Mouse (Mus musculus) kidney, postnatal 14 days (tissue): ENCODE measurements around the gene Tmeff2.

Source experiments
- DNase-seq: peaks from one replicate; pipeline ENCODE4 v3.0.0; 2022; ENCODE audit warnings: mixed read lengths

The Tmeff2 gene

GRCm38 (mm10) chr1:50981151-50981828, 80.8 kb downstream of the Tmeff2 start:
- no peak for DNase-seq

GRCm38 (mm10) chr1:50990661-50991060, 90.2 kb downstream of the Tmeff2 start:
- no peak for DNase-seq

GRCm38 (mm10) chr1:50994505-50994904, 94.1 kb downstream of the Tmeff2 start:
- no peak for DNase-seq

- no peak for DNase-seq
These were observed 99.3 kb downstream of the Tmeff2 start for GRCm38 (mm10) chr1:50999793-51000192.

- DNase-seq, result no peak
These were observed 107.9 kb downstream of the Tmeff2 start for GRCm38 (mm10) chr1:51008344-51008743.

DNA sequence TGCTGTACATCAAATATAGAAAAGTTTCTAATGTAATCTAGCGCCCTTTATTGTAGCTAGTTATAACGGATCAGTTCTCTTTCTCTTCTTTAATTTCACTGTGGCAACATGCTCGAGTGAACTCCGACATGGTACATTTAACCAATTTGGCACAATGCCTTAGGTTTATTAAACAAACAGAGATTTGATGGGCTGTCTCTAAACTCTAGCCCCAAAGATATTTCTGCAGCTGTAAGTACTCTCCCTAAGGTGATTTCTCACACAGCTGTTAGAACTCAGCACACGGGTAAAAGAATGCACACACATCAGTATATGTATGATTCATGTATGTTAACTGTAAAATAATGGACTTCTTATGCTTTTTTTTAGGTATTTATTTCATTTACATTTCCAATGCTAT, 139.8 kb downstream of the Tmeff2 start:
- no peak for DNase-seq

DNA sequence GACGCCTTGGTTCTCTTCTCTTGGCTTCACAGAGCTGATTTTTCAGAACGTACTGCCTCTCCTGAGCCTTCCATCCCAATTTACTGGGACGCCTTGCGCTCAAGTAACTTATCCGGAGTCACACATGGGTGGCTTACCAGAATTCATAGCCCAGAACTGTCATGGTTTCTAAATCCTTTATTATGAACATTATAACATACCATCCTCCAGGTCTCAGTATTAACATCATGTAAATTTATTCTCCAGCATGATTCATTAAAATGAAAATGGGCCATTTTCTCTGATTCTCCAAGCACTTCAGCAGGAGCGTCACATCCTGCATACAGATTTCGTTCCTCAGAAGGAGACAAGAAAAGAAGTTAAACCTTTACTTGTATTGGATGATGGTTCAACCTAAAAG, 144.4 kb downstream of the Tmeff2 start:
- no peak for DNase-seq

GRCm38 (mm10) chr1:51064549-51064948, 164.1 kb downstream of the Tmeff2 start:
- no peak for DNase-seq

- no peak for DNase-seq
These were observed 165.2 kb downstream of the Tmeff2 start for GRCm38 (mm10) chr1:51065652-51066051.

DNA sequence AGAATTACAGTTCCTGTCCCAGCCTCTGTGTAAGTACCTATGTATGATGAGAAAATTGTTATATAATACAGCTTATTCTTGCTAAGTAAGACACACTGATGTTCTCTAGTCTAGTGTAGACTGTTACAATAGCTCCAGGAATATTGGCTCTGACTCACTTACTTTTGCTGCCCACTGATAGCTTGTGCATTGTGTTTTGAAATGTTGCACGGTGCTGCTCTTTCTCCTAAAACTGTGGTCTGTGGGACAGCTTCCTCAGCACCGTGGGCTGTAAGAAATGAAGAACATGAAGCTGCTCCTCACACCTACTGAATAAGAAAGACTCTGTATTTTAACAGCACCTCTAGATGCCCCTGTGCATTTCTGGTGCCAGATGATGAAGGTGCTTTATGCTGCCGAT, 168.4 kb downstream of the Tmeff2 start:
- no peak for DNase-seq

GRCm38 (mm10) chr1:51069288-51069687, 168.8 kb downstream of the Tmeff2 start:
- DNase-seq, result no peak

DNA sequence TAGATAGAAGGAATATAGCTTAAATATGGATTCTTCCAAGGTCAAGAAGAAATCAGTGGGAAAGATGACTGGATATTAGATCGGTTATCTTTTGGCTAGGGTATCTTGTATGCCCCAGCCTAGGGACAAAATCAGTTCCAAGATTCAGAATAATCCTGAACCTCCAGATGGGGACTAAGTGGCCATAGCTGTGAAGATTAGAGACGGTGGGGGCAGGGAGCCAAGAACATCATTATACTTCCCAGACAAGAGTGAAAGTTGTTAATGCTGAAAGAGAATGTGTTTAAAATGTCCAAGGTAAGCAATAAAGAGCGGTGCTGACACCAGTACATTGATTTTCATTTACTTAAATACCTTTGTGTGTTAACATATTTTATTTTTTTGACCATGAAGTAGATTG, 173.6 kb downstream of the Tmeff2 start:
- no peak for DNase-seq

GRCm38 (mm10) chr1:51075785-51076771, 175.6 kb downstream of the Tmeff2 start:
- DNase-seq, result no peak

DNA sequence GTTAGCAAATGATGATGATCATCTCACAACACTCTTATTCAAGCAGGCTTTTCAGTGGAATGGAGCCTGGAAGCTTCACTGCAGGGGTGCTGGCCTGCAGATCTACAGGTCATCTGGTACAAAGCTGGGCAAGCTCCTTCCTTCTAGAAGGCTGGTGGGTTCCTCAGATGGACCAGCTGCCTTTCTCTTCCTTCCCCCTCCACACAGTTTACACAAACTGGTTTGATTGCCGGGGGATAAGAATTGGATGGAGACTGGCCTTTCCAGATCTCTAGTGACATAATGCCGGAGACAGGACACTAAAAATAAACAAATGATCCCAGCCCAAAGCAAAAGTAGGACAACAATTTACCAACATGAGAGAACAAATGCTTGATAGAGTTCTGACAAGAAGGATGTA, 188.5 kb downstream of the Tmeff2 start:
- DNase-seq, result no peak

GRCm38 (mm10) chr1:51089803-51090202, 189.4 kb downstream of the Tmeff2 start:
- DNase-seq, result no peak

DNA sequence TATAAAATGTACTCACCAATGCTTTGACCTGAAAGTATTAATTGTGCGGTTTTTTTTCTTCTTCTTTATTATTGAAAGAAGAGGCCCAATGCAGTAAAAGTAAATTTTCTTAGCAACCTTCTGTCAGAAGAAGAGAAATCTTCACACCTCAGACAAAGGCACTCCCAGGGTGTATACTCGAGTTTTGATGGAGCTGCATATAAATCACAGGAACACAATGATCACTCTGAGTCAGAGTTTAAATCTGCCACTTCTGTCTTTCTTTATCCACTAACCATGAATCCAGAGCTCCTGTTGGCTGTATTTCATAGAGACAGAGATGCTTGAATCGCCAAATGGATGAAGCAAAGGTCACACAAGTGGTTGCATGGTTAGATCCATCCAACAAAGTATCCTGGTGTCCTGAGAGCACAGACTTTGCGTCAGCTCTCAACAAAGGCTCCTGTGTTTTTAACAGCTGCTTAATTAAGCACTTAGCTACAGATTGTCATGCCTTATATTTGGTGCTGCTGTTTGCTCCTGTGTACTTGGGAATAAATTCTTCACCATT, 189.8 kb downstream of the Tmeff2 start:
- no peak for DNase-seq

DNA sequence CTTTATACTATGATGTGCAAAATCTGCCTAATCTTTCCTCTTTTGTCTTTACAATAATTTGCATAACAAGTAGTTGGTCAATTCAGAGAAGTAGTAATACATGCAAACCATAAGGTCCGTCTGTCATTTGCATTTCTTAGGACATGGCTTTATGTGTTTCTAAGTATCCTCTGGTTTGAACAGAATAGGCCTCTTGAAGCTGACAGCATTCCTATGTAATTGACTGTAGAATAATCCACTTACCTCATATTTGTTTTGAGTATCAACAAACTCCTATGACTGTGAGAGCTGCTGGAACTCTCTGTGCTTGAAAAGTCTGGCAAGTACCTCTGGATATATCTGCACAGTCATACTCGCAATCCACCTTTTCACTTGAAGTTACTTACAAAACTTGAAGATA, 194.3 kb downstream of the Tmeff2 start:
- no peak for DNase-seq

DNA sequence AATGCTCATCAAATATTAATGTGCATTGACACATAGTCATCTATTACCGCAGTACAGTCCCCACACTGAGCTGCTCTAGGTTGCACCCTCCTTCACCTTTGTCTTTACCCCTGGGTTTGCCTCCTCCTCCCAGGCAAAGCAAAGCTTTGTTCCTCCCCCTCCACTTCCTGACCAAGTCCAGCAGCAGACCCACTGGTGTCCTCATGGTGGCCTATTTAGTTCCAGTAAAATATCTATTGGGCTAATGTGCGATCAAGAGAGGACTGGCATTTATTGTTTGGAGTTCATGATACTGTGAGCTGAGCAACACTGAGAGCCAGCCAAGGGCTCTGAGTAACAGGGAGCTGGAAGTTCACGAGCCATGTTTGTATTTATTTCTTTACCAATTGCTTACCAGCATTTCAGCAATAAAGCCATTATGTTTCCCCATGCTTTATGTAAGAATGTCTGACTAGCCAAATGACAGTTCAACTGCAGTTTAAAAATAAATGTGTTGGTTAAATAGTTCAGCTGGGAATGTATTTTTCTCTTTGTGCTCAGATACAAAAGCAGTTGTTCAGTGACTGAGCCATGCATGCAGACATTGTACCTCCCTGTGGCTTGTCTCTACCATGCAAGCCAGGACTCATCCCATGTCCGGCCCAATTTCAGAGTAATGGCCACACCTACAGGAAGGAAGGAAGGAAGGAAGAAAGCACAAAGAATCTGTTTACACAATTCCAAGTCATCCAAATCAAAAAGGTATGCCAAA, 196.6 kb downstream of the Tmeff2 start:
- DNase-seq, result no peak

DNA sequence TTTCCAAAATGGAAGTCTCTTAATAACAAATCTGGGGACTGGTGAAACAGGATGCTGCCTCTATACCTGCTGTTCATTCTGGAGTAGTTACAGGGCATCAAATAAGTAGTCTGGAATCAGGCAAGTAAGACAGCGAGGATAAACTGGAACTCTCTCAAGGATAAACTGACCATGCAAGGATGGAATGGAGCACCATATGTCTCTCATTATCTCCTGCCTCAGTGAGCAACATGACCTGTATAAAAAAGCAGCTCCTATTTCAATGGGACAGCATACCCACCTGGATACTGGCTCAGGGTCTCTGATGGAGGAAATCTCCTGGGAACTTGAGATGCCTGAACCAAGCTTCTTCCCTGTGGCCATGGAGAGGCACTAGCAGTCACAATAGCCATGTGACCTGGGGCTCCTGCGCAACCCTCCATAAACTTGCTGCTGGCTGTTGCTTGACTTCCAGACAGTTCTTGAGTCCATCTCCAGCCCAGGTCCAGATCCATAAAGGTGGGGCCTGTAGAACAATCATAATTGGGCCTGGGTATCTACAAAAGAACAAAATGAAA, 200.7 kb downstream of the Tmeff2 start:
- DNase-seq, result no peak

- no peak for DNase-seq
These were observed 204.3 kb downstream of the Tmeff2 start for GRCm38 (mm10) chr1:51104698-51105097.

- DNase-seq, result no peak
These were observed 206.0 kb downstream of the Tmeff2 start for GRCm38 (mm10) chr1:51106401-51106920.

DNA sequence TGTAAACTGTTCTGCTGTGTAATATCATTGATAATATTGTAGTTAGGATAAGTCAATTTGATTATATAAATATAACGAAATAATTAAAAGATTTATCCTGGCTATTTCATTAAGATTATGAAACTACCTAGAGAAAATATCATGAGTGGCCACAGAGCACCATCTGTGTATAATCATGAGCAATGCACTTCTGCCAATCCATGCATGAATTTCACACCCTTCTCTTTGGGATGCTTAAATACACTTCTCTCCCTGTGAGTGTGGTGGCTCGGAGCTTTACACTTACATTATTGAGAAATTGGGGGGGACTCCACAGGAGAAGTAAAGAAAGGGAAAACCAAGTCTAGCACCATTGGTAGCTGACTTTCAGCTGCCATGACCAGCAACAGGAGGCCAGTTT, 206.9 kb downstream of the Tmeff2 start:
- DNase-seq, result no peak
